Mouse (Mus musculus): ENCODE data around the gene Mcf2l. TPM values are rescaled to one million over a fixed set of nuclear protein-coding genes. Genes with fewer than 3 reads are reported as not detected.

Gene Mcf2l
- total RNA-seq, 2 experiments from 2014 or later = 239 to 243 TPM

- no peak for DNase-seq (ENCODE audit: low spot score in 2 of 2)
Measured at GRCm38 (mm10) chr8:13057351-13057750, 183.7 kb downstream of the Mcf2l start.

DNA sequence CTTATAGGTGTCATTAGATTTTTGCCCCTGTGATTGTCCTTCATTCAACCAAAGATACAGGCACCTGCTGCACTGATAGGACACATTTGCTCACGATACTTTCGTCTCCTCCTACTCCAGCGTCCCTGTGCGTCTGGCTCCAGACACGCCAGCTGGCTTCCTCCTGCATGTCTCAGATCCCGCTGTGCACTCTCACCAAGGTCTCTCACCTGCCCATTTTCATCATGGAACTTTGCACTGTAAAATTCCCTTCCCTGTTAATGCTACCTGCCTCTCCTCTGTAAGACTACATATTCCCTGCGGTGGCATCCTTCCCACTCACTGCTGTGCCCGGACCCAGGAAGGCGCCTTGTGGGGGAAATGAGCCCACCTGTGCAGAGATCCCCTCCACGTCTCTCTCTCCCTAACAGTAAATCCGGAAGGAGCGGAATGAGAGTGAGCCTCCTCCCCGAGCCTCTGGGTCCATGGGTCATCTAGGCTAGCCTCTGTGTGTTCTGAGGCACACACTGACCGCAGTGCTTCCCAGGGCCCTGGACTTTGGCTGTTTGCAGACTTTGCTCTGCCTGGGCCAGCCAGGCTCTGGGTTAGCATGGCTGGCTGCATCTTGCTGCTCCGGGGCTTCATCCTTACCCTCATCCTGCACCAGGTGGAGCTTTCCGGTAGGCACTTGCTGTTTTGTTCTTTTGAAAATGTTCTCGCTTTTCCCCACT, 187.0 kb downstream of the Mcf2l start, which contains the start of gene Proz:
Gene Proz (plus strand): TSS at position 474 of the 710 bp plus-strand sequence.
- no peak for DNase-seq (ENCODE audit: low spot score in 2 of 2)

DNA sequence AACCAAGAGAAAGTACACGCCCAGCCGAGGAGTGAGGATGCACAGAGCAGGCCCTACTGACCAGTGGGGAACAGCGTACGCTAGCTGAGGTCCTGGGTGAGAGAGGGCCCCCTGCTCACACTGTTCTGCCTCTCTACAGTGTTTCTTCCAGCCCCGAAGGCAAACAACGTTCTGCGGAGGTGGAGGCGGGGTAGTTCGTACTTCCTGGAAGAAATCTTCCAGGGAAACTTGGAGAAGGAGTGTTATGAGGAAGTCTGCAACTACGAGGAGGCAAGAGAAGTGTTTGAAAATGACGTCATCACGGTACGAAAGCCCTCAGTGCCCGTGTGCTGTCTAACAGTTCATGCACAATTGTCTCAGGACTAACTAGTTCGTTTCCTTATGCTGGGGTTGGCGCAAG, 189.5 kb downstream of the Mcf2l start:
- DNase-seq (ENCODE audit: low spot score in 2 of 2) = no peak

Small RNA genes within 50 kb of the gene (microRNA-seq; reads per million reads assigned to microRNA genes)
- 0.85 to 0.99 reads per million in 2 experiments for gene Gm38671

Other genes with a start within 250 kb of the Mcf2l start
- gene Tubgcp3, start 201.6 kb upstream of the Mcf2l start, total RNA-seq (2021) = 10 to 100 TPM; 32.7 to 37.1 TPM
- 10 to 100 TPM; 47.7 to 55.2 TPM for gene Atp11a, start 116.8 kb upstream of the Mcf2l start, total RNA-seq (2021)
- under 1 TPM in 1 of 2 experiments, not detected in 1; 0.19 TPM for gene F7, start 152.2 kb downstream of the Mcf2l start, total RNA-seq (2021)
- gene F10, start 163.5 kb downstream of the Mcf2l start, total RNA-seq (2021) = not detected
- not detected for gene Proz, start 187.1 kb downstream of the Mcf2l start, total RNA-seq (2021)
- gene Pcid2, start 231.7 kb downstream of the Mcf2l start, total RNA-seq (2021) = 10 to 100 TPM; 26.0 to 32.1 TPM
- 10 to 100 TPM; 50.3 to 50.9 TPM for gene Cul4a, start 231.8 kb downstream of the Mcf2l start, total RNA-seq (2021)